ENCODE assay signal across 16 mouse cellular contexts in the genomic region with DNA sequence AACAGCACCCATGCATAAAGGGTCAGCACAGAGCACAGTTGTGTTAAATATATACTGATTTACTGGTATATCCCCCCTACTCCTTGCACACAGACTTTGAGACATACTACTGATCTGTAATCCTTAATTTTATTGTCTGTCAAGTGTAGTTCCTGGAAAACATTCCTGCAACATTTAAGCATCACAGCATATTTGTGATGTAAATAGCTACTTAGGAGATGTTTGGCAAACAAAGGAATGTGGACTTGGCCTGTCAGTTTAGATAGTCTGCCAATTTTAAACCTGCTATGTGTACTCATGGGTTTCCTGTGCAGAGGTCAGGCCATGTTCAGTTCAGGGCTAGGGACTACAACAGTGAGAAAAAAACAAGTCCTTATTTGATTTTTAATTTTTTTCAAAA.
DNase-seq lines count a peak whose midpoint lies in the region; ATAC-seq lines count a peak whose summit lies in the region.
"Had no signal": no experiment of that assay in that cellular context is flagged by ENCODE, and none has a peak within 500 bp of the region (broad histone marks: within the 10 kb centered on the region; RNA-seq: fewer than 3 reads in every experiment).

No protein-coding gene starts in this region.

- H3K4me2 ChIP-seq in hindbrain, embryonic 16.5 days (ENCODE audit: low read length), result no peak overlapping the region
- H3K4me2 ChIP-seq: liver, embryonic 15.5 days; midbrain, embryonic 12.5 days had no signal

- no peak overlapping the region for H3K27ac ChIP-seq in hindbrain, embryonic 16.5 days (ENCODE audit: low read depth, low read length)
- H3K27ac ChIP-seq: heart, embryonic 10.5 days; left cerebral cortex, adult 2 months; liver, embryonic 15.5 days; midbrain, embryonic 12.5 days had no signal

- no peak overlapping the region for H3K9ac ChIP-seq in hindbrain, embryonic 16.5 days (ENCODE audit: low read depth, low read length)
- H3K9ac ChIP-seq: liver, embryonic 15.5 days; midbrain, embryonic 12.5 days had no signal

- H3K9me3 ChIP-seq in hindbrain, embryonic 16.5 days (ENCODE audit: control insufficient read depth, low read length), result no peaks in the 10 kb centered on the region
- H3K9me3 ChIP-seq: heart, embryonic 10.5 days; liver, embryonic 15.5 days; midbrain, embryonic 12.5 days had no signal

- no peaks in the 10 kb centered on the region for H3K4me1 ChIP-seq in hindbrain, embryonic 16.5 days (ENCODE audit: control insufficient read depth, insufficient read depth, low read depth, low read length)
- H3K4me1 ChIP-seq: heart, embryonic 10.5 days; liver, embryonic 15.5 days; midbrain, embryonic 12.5 days had no signal

- peak; percentile 15 for DNase-seq in kidney, adult 9 months
- no peak for DNase-seq in kidney, postnatal 25 days
- peak; percentile 28 for DNase-seq in lung, postnatal 25 days (ENCODE audit: low spot score)
- no peak for DNase-seq in lung, postnatal 10 days
- peak; percentile 5 for DNase-seq in adipocyte (ENCODE audit: low spot score)
- no peak for DNase-seq in layer of hippocampus, postnatal 10 days (ENCODE audit: low spot score in 2 of 2)
- DNase-seq: cerebellum, adult 2 months; right cerebral cortex, postnatal 4 days; thymus, postnatal 14 days had no signal

- no peaks in the 10 kb centered on the region for H3K27me3 ChIP-seq in hindbrain, embryonic 16.5 days (replicated peaks; ENCODE audit: control insufficient read depth, insufficient read depth, low read length)
- H3K27me3 ChIP-seq: liver, embryonic 15.5 days; midbrain, embryonic 12.5 days had no signal

- ATAC-seq in hindbrain, embryonic 16.5 days, result no peak
- ATAC-seq: forebrain, embryonic 16.5 days; Patski had no signal

- no peaks in the 10 kb centered on the region for H3K36me3 ChIP-seq in hindbrain, embryonic 16.5 days (ENCODE audit: control insufficient read depth, insufficient read depth, low read length)
- H3K36me3 ChIP-seq: heart, embryonic 10.5 days; liver, embryonic 15.5 days; midbrain, embryonic 12.5 days had no signal

- H3K4me3 ChIP-seq in hindbrain, embryonic 16.5 days (ENCODE audit: low read length), result no peak overlapping the region
- H3K4me3 ChIP-seq: heart, embryonic 10.5 days; left cerebral cortex, adult 2 months; liver, embryonic 15.5 days; midbrain, embryonic 12.5 days had no signal

Comparison
In these comparisons a context has a peak if more than half of its experiments do, and no peak if none do; other contexts are left out.
1. DNase-seq: peak in kidney, adult 9 months (single experiment), lung, postnatal 25 days (single experiment) and adipocyte (single experiment); none in kidney, postnatal 25 days (0 of 2), lung, postnatal 10 days (single experiment) and layer of hippocampus, postnatal 10 days (0 of 2).